Mouse (Mus musculus) adrenal gland, postnatal 25 days (tissue): ENCODE data around the gene Gm11444. TPM values are rescaled to one million over a fixed set of nuclear protein-coding genes. Genes with fewer than 3 reads are reported as not detected.

Experiments used
- DNase-seq: peaks from one replicate; pipeline ENCODE4 v3.0.0; 2021; ENCODE audit warnings: mixed read lengths
- total RNA-seq: library from RNA; stranded (reverse); gene quantifications from 2 replicates; pipeline ENCODE4 v1.2.3, GENCODE M21; 2021

The Gm11444 gene
- total RNA-seq, 1 experiment from 2014 or later = not detected

DNA sequence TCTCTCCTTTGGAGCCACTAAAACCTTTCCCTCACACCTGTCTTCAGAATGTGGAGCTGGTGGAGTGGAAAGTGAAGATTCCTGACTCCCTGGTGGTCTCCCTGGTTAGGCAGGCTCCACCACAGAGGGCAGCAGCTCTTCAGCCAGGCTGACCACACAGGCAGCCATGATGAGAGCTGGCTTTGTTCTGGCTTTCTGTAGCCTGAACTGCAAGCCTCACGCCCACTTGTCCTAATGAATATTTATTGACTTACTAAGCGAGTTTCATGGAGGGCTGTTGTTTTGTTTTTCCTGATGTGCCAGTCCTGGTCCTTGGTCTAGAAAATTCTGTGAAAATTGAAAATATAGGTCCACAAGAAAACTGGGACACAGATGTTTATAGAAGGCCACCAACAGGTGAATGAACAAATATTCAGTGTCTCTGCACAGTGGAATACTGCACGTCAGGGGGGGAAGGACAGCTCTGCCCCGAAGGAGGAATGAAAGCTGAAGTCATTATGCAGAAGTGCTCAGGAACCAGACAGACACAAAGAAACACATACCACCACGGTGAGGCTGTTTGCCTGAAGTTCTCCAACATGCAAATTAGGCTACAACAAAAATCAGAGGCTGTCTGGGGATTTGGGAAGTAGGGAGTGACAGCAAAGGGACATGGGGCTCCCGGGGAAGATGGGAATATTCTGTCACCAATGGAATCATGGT is 8.0 kb upstream of the Gm11444 start:
- no peak for DNase-seq

- no peak for DNase-seq
Observed at GRCm38 (mm10) chr11:85850758-85851157, 625 bp upstream of the Gm11444 start.

DNA sequence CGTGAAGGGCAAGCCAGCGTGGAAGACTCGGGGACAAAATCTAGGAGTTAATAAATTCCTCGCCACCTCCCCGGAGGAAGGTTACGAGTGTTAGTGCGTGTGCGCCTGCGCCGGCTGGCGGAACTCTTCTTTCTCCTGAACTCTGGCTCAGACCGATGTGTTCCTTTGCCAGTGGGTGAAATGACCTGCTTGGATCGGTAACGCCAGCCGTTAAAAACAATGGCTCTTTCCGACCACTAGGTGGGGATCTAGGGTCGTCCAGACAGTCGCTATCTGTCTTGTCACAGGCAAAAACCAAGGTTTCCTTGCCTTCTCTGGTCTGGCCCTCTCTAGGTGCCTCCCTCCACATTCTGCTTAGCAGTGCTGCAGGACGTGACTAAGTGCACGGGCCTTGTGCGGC is 1.1 kb downstream of the Gm11444 start:
- DNase-seq = no peak

DNA sequence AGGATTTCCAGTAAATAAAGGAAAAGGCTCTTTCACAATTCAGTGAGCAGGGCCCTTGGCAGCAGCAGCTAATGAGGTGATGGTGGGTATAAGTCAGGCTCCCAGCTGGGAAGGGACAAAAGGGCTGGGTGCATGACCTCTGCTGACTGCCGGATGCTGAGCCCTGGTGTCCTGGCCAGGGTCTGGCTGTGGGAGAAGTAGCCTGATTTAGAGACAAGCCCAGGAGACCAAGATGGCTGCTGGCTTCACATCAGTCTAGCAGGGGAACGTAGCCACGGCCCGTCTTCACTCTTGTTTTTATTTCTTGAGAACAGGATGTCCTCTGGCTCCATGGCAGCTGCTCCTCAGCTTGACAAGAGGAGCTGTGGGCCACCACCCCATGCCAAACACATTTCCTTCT is 3.6 kb downstream of the Gm11444 start:
- no peak for DNase-seq

DNA sequence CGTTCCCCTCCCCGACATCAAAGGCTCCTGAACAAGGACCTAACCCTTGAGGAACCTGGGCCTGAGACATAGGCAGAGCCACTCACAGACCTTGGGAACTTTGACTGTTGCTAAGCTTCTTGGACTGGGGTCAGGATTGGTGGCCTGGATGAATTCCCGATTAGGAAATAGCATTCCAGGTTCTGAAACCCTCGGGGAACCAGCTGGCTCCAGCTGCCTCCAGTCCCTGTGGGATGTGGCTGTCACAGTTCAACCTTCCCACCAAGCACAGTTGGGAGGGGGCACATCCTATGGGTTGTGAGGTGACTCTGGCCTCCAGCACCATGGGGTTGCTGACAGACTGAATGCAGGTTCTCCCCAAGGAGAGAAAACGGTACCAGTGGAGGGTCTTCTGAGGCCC is 4.2 kb downstream of the Gm11444 start:
- DNase-seq = no peak

DNA sequence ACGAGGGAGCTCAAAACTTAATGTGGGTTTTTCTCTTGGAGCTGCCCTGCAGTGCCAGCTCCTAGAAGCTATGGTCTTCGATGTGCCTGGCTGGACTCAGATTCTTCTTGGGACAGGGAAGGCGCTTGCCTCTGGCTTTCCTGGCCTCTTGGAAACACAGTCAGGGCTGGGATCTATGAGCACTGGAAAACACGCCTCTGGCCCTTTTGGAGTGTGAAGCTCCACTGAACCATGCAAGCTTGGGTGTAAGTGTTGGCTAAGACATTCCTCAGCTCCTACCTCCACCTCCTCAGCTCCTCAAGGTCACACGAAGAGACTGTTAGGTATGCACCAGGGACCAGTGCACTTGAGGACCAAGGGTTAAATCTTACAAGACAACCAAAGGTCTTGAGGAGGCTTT is 5.2 kb downstream of the Gm11444 start:
- no peak for DNase-seq

DNA sequence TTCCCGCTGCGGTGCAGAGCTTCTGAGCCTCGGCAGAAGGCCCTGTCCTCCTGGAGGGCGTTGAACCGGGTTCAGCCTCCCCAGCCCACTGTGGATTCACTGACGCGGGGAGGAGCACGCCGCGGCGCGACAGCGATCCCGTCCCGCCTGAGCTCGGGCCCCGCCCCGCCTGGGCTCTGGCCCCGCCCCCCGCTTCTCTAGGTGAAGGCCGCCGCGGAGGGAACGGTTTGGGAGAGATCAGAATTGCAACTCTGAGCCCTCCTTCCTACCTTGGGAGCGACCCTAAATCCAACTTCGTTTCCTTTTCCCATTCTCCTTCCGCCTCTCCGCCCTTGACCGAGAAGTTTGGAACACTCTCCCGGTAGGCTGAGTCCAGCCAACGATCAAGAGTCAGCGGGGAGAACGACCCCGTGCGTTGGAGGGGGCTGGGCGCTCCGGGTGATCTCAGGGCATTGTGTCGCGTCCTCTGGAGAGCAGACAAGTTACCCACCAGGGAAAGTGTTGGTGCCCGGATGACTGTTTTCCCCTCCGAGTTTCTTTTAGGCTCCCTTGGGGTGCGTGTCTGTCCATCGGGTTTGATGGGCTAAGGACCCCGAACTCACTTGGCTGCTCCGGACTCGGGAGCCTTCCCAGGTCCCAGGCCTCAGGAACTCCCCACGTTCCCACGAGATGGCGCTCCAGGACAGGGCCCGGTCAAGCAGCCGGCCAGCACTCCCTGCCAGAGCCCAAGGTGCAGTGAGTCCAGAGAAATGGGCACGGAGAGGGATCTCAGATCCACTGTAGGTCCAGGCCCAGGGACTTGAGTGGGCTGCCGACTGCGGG is 5.8 kb downstream of the Gm11444 start:
- peak; percentile 94 for DNase-seq

GRCm38 (mm10) chr11:85843347-85843692 is 6.8 kb downstream of the Gm11444 start:
- peak; percentile 86 for DNase-seq

GRCm38 (mm10) chr11:85842596-85843346 is 7.4 kb downstream of the Gm11444 start:
- DNase-seq = no peak

DNA sequence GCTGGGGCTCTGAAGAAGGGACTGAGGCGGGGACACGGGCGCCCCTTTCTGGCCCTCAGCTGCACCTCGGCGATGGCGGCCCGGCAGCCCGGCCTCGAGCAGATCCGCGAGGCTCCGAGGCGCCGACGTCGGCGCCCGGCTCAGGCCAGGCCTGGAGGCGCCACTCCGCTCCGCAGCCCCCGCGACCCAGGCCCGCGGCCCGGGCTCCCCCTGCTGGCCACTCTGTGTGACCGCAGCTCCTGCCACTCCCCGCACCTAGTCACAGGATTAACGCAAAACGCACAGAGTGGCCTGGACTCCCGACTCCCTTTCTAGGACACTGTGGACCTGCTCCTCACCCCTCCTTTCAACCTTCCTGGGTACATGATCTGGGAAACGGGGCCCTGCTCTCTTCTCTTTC is 8.2 kb downstream of the Gm11444 start:
- DNase-seq = peak; percentile 83

GRCm38 (mm10) chr11:85841211-85841681 is 8.9 kb downstream of the Gm11444 start:
- no peak for DNase-seq

- DNase-seq = no peak
Observed at GRCm38 (mm10) chr11:85840803-85841145, 9.4 kb downstream of the Gm11444 start.

- DNase-seq = no peak
Observed at GRCm38 (mm10) chr11:85840031-85840802, 9.9 kb downstream of the Gm11444 start.

DNA sequence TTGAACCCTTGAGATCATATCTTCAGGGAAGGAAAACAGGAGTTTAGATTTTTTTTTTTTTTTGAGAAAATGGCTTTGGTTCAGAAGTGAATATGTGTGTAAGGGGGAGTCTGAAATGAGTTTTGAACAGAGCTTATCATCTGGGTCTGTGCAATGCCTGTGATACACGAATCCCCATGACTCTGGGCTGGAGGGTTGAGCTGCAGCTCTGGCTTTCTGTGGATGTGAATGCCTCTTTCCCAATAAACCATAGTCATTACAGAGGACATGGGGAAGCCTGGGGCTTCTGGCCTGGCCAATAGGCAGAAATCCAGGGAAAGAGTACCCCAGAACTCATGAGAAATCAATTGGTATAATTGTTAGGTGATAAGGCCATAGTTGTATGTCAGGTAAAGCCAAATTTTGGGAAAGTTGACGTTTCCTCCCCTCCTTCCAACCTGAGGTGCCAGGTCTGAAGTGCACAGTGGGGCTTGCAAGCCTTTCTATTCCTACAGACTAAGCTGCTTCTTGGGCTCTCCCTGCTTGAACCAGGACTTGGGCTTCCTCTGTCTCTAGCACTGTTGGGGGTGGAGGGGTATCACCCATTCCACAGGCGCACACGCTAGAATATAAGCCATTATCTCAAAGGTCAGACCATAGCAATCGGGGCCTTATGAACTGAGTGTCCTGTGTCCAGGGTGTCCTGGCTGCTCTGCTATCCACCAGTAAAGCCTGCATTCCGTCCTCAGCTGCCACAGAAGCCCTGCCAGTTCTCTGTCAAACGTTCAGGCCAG is 10.7 kb downstream of the Gm11444 start:
- no peak for DNase-seq

DNA sequence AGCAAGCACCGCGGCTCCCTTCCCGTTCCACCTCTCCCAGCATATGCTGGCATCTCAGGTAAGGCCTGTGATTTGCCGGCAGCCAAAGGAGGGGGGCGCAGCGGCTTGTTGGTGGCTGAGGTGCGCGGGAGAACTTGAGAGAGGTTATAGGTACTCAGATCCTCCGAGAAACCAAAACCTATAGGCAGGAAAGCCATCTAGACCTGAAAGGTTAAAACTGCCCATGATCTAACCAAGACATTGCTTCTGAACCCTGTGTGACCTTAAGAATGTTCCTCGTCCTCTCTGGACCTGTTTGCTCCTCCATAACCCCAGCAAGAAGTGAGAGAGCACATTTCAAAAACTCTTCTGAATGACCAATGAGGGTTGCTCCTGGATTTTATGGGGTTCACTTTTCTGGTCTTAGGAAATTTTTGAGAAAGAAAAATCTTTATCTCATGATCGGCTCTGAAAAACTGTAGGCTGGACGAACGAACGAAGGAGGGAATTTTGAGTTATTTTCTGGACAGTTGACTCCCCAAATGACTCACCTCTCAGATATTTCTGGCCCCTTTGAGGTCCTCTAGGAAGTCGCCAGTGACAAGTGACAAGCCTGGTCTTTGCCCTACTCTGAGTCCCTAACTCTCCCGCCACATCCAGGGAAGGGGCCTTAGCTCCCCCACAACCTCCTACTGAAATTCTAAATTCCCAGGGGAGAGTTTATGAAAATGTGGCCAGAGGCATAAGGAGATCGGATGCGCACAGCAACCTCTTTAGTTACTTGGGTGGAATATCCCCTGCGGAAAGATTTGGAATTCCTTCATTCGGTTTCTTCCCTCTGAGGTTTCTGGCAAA is 11.5 kb downstream of the Gm11444 start:
- DNase-seq = no peak

DNA sequence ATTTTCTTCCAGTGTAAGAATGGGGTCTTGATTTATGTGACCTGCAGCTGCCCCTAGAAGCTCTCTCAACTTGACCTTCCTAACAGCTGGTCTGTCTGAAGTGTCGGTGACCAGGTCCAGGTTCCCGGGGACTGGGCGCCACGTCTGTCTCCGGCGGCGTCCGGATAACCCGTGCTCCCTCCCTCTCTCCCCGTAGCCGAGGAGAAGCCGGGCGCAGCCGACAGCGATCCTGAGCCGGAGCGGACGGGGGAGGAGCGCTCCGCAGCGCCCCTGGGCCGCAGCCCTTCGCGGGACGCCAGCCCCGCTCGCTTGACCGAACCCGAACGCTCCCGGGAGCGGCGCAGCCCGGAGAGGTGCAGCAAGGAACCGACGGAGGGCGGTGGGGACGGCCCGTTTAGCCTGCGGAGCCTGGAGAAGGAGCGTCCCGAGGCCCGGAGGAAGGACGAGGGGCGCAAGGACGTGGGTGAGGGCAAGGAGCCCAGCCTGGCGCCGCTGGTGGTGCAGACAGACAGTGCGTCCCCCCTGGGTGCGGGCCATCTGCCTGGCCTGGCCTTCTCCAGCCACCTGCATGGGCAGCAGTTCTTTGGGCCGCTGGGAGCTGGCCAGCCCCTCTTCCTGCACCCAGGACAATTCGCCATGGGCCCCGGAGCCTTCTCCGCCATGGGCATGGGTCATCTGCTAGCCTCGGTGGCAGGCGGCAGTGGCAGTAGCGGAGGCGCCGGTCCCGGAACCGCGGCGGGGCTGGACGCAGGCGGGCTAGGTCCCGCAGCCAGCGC is 12.3 kb downstream of the Gm11444 start:
- no peak for DNase-seq

DNA sequence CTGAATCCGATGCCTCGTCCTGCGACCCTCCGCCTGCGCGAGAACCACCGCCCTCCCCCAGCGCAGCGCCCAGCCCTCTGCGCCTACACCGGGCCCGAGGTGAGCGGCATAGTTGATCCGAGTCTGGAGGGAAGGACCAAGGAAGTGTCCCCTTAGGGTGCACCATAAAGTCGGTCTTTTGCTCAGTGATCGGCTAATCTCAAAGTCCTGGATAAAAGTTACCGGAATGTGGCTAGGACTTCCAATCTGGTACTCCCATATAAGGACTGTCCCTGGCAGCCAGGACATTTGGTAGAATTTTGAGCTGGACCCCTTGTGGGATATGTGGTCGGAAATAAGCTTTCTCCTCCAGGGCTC is 12.9 kb downstream of the Gm11444 start:
- no peak for DNase-seq

- DNase-seq = no peak
Observed at GRCm38 (mm10) chr11:85836523-85837290, 13.4 kb downstream of the Gm11444 start.
